Mouse (Mus musculus) heart, embryonic 14.5 days (tissue): ENCODE data around the gene Dync1li1. TPM values are rescaled to one million over a fixed set of nuclear protein-coding genes. Genes with fewer than 3 reads are reported as not detected.

Experiments
- ATAC-seq: fragments of 200-750 bp; cut with Nextera tagmentation; 2 replicates; pipeline ENCODE4 v1.8.0; 2017; ENCODE audit warnings: low read depth, moderate TSS enrichment; ENCODE audit not compliant: insufficient number of reproducible peaks, insufficient read depth, low FRiP score
- H3K27ac ChIP-seq, 2 experiments: fragments of 200-500 bp in 1 of 2; fragments of 300-500 bp in 1 of 2; sonication (generic) in 1 of 2; replicated peaks in 1 of 2; 2 replicates each; pipeline ENCODE4 v1.5.1; 2012 to 2014; ENCODE audit warnings: low read depth in 2 of 2, low read length in 2 of 2, control low read depth in 1 of 2, mild to moderate bottlenecking in 1 of 2, mixed read lengths in 1 of 2; ENCODE audit not compliant: control insufficient read depth in 1 of 2, insufficient read depth in 1 of 2
- H3K27me3 ChIP-seq: fragments of 300-500 bp; sonication (generic); 2 replicates; pipeline ENCODE4 v1.6.1; 2014; ENCODE audit warnings: mild to moderate bottlenecking, low read length, control low read depth; ENCODE audit not compliant: control insufficient read depth, insufficient read depth
- H3K36me3 ChIP-seq: fragments of 300-500 bp; sonication (generic); 2 replicates; pipeline ENCODE4 v1.6.1; 2014; ENCODE audit warnings: mild to moderate bottlenecking, control low read depth, low read length, mixed read lengths; ENCODE audit not compliant: control insufficient read depth, insufficient read depth
- H3K4me1 ChIP-seq, 2 experiments: fragments of 200-500 bp in 1 of 2; fragments of 300-500 bp in 1 of 2; sonication (generic) in 1 of 2; 2 replicates each; pipeline ENCODE4 v1.6.1; 2012 to 2014; ENCODE audit warnings: low read length in 2 of 2, control low read depth in 1 of 2, mixed read lengths in 1 of 2; ENCODE audit not compliant: control insufficient read depth in 2 of 2, insufficient read depth in 2 of 2
- H3K4me2 ChIP-seq: fragments of 300-500 bp; sonication (generic); 2 replicates; pipeline ENCODE4 v1.6.1; 2014; ENCODE audit warnings: mild to moderate bottlenecking, low read length
- H3K4me3 ChIP-seq, 2 experiments: fragments of 200-500 bp in 1 of 2; fragments of 300-500 bp in 1 of 2; sonication (generic) in 1 of 2; 2 replicates each; pipeline ENCODE4 v1.5.1; 2012 to 2014; ENCODE audit warnings: low read length in 2 of 2, mild to moderate bottlenecking in 2 of 2, control low read depth in 1 of 2, low read depth in 1 of 2, moderate library complexity in 1 of 2; ENCODE audit not compliant: control insufficient read depth in 1 of 2, insufficient read depth in 1 of 2
- H3K9ac ChIP-seq: fragments of 300-500 bp; sonication (generic); 2 replicates; pipeline ENCODE4 v1.6.1; 2014; ENCODE audit warnings: mild to moderate bottlenecking, low read length
- H3K9me3 ChIP-seq: fragments of 300-500 bp; sonication (generic); 2 replicates; pipeline ENCODE4 v1.6.1; 2016; ENCODE audit warnings: low read length, control low read depth; ENCODE audit not compliant: control insufficient read depth
- WGBS: fragments of 180-500 bp; shearing (Covaris S2); extraction: QIAGEN DNeasy Blood & Tissue Kit; methylation state at CpG from one replicate; pipeline ENCODE4 v1.1.7; 2014; 5-methylcytosine and 5-hydroxymethylcytosine counted together
- polyA plus RNA-seq: library from polyadenylated mRNA; unstranded; fragments of >200 nt; fragmentation: Nextera tagmentation; extraction: Ambion mirVana; gene quantifications from 2 replicates; pipeline ENCODE4 v1.2.1, GENCODE M21; 2014

Dync1li1 gene
- polyA plus RNA-seq, 1 experiment from 2014 or later = 80.1 TPM

- Histone ChIP-seq H3K4me1 (peaks cover 13 to 34% of the 10 kb centered on the region in 2 experiments), H3K9me3 (no peaks in the 10 kb centered on the region), H3K9ac (peak within 1 kb of the TSS; percentile 93), H3K27me3 (no peaks in the 10 kb centered on the region), H3K4me3 (peak within 1 kb of the TSS; percentile 79 to 89), H3K36me3 (no peaks in the 10 kb centered on the region), H3K27ac (peak within 1 kb of the TSS; percentile 76 to 91), H3K4me2 (peak within 1 kb of the TSS; percentile 80)
- WGBS = under 1% methylated on average over 53 of the region's 53 CpGs
- ATAC-seq = peak; percentile 86
These were observed 42.6 kb downstream of the Dync1li1 start, which contains the start of gene Cmtm6 for GRCm38 (mm10) chr9:114731011-114731755. Gene Cmtm6 (plus strand): TSS chr9:114731116.

- no peak for ATAC-seq
- Histone ChIP-seq H3K4me1 (peaks cover 21 to 43% of the 10 kb centered on the region in 2 experiments), H3K4me3 (peak overlapping the region; percentile 79 to 89), H3K27ac (peak overlapping the region in 1 of 2 experiments; percentile 91; a peak in 1 of 4 replicates), H3K4me2 (peak overlapping the region; percentile 80), H3K36me3 (no peaks in the 10 kb centered on the region), H3K9ac (peak overlapping the region; percentile 93), H3K9me3 (no peaks in the 10 kb centered on the region), H3K27me3 (no peaks in the 10 kb centered on the region)
- WGBS = 59% methylated on average over 12 of the region's 12 CpGs
These were observed 43.5 kb downstream of the Dync1li1 start for GRCm38 (mm10) chr9:114731871-114732682.

DNA sequence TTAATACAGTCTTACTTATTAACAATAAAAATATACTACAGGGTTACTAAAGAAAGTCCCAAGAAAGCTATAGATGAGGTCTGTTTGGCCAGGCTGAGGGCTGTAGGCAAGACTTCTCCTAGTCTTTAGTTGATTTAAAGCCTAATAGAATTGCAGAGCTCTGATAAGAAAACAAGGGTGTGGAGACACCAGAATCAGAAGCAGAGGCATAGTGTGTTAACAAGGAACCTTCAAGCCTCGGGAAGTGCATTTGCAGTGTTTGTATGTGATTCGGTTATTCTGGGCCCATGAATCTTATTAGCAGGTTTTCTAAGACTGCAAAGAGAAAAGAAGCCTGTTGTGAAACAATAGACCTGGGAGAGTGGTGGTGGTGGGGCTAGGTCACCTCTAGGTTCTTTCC is 44.6 kb downstream of the Dync1li1 start:
- Histone ChIP-seq H3K27ac (peak overlapping the region; percentile 29 to 74), H3K9me3 (no peaks in the 10 kb centered on the region), H3K36me3 (0 out of 2 replicates have a peak, but pooled peaks cover 4% of the 10 kb centered on the region), H3K9ac (peak overlapping the region; percentile 45; the same call in 1 of the 2 replicates), H3K4me1 (peaks cover 24 to 47% of the 10 kb centered on the region in 2 experiments), H3K4me2 (peak overlapping the region; percentile 50), H3K4me3 (no peak overlapping the region), H3K27me3 (no peaks in the 10 kb centered on the region)
- ATAC-seq = no peak
- 57% methylated on average over 2 of the region's 2 CpGs for WGBS

DNA sequence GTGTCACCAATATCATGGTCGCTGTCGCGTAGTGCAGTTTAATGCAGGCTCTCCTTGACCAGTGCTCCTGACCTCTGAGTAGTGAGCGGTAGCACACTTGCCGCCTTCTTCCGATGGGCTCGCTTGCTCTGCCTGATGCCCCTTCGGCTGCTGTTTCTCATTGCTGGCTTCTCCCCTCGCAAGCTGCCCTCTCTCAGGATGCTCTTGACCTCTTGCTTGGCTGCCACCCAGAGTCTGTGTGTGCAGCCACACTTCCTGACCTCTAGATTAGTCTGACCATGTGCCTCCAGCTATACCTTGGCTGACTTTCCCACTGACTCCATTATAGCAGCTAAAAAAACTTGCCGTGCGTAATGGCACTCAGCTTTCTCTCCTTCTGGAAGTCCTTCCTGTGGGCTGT is 47.9 kb downstream of the Dync1li1 start:
- ATAC-seq = peak; percentile 86
- Histone ChIP-seq H3K27me3 (no peaks in the 10 kb centered on the region), H3K4me2 (peak overlapping the region; percentile 41), H3K9ac (peak overlapping the region; percentile 5; the same call in 1 of the 2 replicates), H3K4me1 (peaks cover 24 to 45% of the 10 kb centered on the region in 2 experiments), H3K36me3 (peaks cover 26% of the 10 kb centered on the region), H3K4me3 (0 out of 4 replicates have a peak overlapping the region, but pooled peaks of 1 of the 2 experiments have one; percentile 0), H3K9me3 (no peaks in the 10 kb centered on the region), H3K27ac (peak overlapping the region; percentile 71 to 79)
- WGBS = 25% methylated on average over 11 of the region's 11 CpGs

DNA sequence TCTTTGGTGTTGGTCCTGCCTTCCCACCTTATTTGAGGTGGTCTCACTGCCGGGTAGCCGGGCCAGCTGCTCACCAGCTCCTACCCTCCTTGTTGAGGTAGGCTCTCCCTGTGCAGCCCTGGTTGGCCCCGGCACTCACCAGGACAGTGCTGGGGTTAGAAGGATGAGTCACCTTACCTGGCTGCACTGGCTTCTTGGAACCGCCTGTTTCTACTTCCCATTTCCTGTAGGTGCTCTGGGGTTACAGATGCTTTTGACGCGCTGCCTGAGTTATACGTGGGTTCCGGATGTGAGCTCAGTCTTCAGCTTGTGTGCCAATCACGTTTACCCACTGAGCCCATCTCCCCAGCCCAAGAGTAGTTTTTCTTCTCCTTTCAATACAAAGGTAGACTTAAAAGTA is 51.7 kb downstream of the Dync1li1 start:
- Histone ChIP-seq H3K27ac (no peak overlapping the region), H3K36me3 (peaks cover 39% of the 10 kb centered on the region), H3K4me1 (peaks cover 15 to 27% of the 10 kb centered on the region in 2 experiments), H3K27me3 (no peaks in the 10 kb centered on the region), H3K9me3 (no peaks in the 10 kb centered on the region), H3K9ac (no peak overlapping the region), H3K4me2 (no peak overlapping the region), H3K4me3 (no peak overlapping the region)
- WGBS = 81% methylated on average over 9 of the region's 9 CpGs
- ATAC-seq = no peak

GRCm38 (mm10) chr9:114742731-114743130 is 54.1 kb downstream of the Dync1li1 start:
- Histone ChIP-seq H3K36me3 (peaks cover 56% of the 10 kb centered on the region), H3K4me1 (peaks cover 8 to 18% of the 10 kb centered on the region in 2 experiments), H3K9me3 (no peaks in the 10 kb centered on the region), H3K9ac (no peak overlapping the region), H3K4me3 (no peak overlapping the region), H3K27ac (peak overlapping the region in 1 of 2 experiments; percentile 44; a peak in 1 of 4 replicates), H3K4me2 (no peak overlapping the region), H3K27me3 (no peaks in the 10 kb centered on the region)
- WGBS = 55% methylated on average over 2 of the region's 2 CpGs
- ATAC-seq = no peak

- Histone ChIP-seq H3K4me3 (no peak overlapping the region), H3K4me1 (peaks cover 8 to 18% of the 10 kb centered on the region in 2 experiments), H3K36me3 (peaks cover 59% of the 10 kb centered on the region), H3K9ac (no peak overlapping the region), H3K9me3 (no peaks in the 10 kb centered on the region), H3K27me3 (no peaks in the 10 kb centered on the region), H3K4me2 (no peak overlapping the region), H3K27ac (no peak overlapping the region)
- WGBS = 34% methylated on average over 4 of the region's 4 CpGs
- no peak for ATAC-seq
These were observed 56.6 kb downstream of the Dync1li1 start for GRCm38 (mm10) chr9:114745163-114745562.
